Mouse (Mus musculus) left cerebral cortex, adult 9 months (tissue): ENCODE results near the gene Rsph3a.
A peak's percentile ranks its signal among the peaks of the same experiment; 100 is the strongest.
"Not testable (repeated sequence)": the region's sequence is repeated elsewhere in the genome, so short reads cannot be mapped to it uniquely, and the experiment has no call there.

Source experiments
- DNase-seq, 2 experiments: peaks; one replicate each; pipeline ENCODE4 v3.0.0; 2022; ENCODE audit warnings: low spot score in 2 of 2

Gene Rsph3a

GRCm38 (mm10) chr17:7928662-7929061, 16.8 kb upstream of the Rsph3a start:
- DNase-seq: no peak

- no peak for DNase-seq
These were observed 16.1 kb upstream of the Rsph3a start for GRCm38 (mm10) chr17:7929279-7929678.

GRCm38 (mm10) chr17:7931096-7931990, 14.1 kb upstream of the Rsph3a start:
- no peak for DNase-seq

- not testable (repeated sequence) for DNase-seq
These were observed 13.3 kb upstream of the Rsph3a start for GRCm38 (mm10) chr17:7932121-7932520.

GRCm38 (mm10) chr17:7939640-7940039, 5.8 kb upstream of the Rsph3a start:
- peak in 1 of 2 experiments; percentile 48 for DNase-seq

GRCm38 (mm10) chr17:7946053-7946627, 726 bp downstream of the Rsph3a start:
- DNase-seq: not testable (repeated sequence)

GRCm38 (mm10) chr17:7951333-7951732, 5.9 kb downstream of the Rsph3a start:
- not testable (repeated sequence) for DNase-seq

GRCm38 (mm10) chr17:7957242-7957641, 11.8 kb downstream of the Rsph3a start:
- not testable (repeated sequence) for DNase-seq

- DNase-seq: not testable (repeated sequence)
These were observed 17.9 kb downstream of the Rsph3a start for GRCm38 (mm10) chr17:7963333-7963732.

- not testable (repeated sequence) for DNase-seq
These were observed 19.0 kb downstream of the Rsph3a start for GRCm38 (mm10) chr17:7964398-7964797.

- not testable (repeated sequence) for DNase-seq
These were observed 23.1 kb downstream of the Rsph3a start for GRCm38 (mm10) chr17:7968490-7968889.

GRCm38 (mm10) chr17:7969782-7970181, 24.4 kb downstream of the Rsph3a start:
- not testable (repeated sequence) for DNase-seq

GRCm38 (mm10) chr17:7983484-7983883, 38.1 kb downstream of the Rsph3a start:
- DNase-seq: not testable (repeated sequence)

GRCm38 (mm10) chr17:7985597-7985996, 40.2 kb downstream of the Rsph3a start:
- not testable (repeated sequence) for DNase-seq

GRCm38 (mm10) chr17:7987038-7987437, 41.6 kb downstream of the Rsph3a start:
- not testable (repeated sequence) for DNase-seq

GRCm38 (mm10) chr17:8003248-8003647, 57.8 kb downstream of the Rsph3a start:
- DNase-seq: not testable (repeated sequence)

- DNase-seq: not testable (repeated sequence)
These were observed 61.4 kb downstream of the Rsph3a start for GRCm38 (mm10) chr17:8006771-8007170.

GRCm38 (mm10) chr17:8009565-8009964, 64.2 kb downstream of the Rsph3a start:
- not testable (repeated sequence) for DNase-seq

GRCm38 (mm10) chr17:8013974-8014373, 68.6 kb downstream of the Rsph3a start:
- not testable (repeated sequence) for DNase-seq

GRCm38 (mm10) chr17:8022675-8023074, 77.3 kb downstream of the Rsph3a start:
- DNase-seq: not testable (repeated sequence)

- DNase-seq: not testable (repeated sequence)
These were observed 82.2 kb downstream of the Rsph3a start for GRCm38 (mm10) chr17:8027475-8028168.
